Mouse (Mus musculus) common myeloid progenitor, adult 5-6 weeks (primary cell): ENCODE data around the gene Gdf9. TPM values are rescaled to one million over a fixed set of nuclear protein-coding genes. Genes with fewer than 3 reads are reported as not detected.
"Not testable (repeated sequence)": the region's sequence is repeated elsewhere in the genome, so short reads cannot be mapped to it uniquely, and the experiment has no call there.

Experiments
- ATAC-seq: replicated peaks from 2 replicates; pipeline ENCODE4 v1.8.0; 2016; ENCODE audit warnings: low read depth, mild to moderate bottlenecking, moderate TSS enrichment, inconsistent platforms; ENCODE audit not compliant: poor library complexity, severe bottlenecking
- total RNA-seq: library from RNA; stranded (forward); fragments of 200-1000, 187-1606 nt; gene quantifications from 2 replicates; pipeline ENCODE4 v1.2.3, GENCODE M21; 2017

Gdf9 gene
- 1.1 TPM in 1 of 2 replicates, not detected in the other for total RNA-seq

DNA sequence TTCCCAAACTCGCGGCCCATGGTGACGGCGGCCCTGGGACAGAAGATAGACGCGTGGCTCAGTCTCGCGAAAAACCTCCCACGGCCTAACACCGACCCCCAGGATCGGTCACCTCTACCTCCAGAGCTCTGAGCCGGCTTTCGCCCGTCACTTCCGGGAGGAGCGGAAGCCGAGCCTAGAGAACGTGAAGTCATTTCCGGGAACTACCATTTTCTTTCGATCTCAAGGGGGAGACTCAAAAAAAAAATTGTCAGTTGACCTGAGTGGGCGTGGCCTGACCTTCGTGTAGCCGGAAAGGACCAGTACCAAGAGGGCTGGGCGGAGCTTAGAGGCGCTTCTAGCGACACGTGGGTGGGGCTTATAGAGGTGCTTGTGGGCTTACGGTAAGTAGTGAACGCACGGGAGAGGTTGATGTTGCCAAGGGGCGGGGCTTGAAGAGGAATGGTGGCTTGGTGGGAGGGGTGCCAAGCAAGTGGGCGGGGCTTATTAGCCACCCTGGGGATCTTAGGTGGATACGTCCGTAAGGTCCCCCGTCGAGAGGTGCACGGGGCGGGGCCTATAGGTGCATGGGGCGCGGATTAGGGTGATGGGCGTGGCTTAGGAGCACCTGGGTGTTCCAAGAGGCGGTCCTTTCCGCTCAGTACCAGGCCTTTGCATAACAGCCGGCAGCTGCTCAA is at the start of gene Gdf9, which contains the start of gene Uqcrq:
Gene Gdf9, plus strand, starts transcription at position 354 of the 677 bp plus-strand sequence.
Gene Uqcrq, minus strand, starts transcription at position 162 of the 677 bp plus-strand sequence.
- peak; percentile 88 for ATAC-seq

- no peak for ATAC-seq
These were observed 46.9 kb upstream of the Gdf9 start for GRCm38 (mm10) chr11:53383758-53384428.

GRCm38 (mm10) chr11:53393856-53394255 is 37.0 kb upstream of the Gdf9 start:
- ATAC-seq, result no peak

DNA sequence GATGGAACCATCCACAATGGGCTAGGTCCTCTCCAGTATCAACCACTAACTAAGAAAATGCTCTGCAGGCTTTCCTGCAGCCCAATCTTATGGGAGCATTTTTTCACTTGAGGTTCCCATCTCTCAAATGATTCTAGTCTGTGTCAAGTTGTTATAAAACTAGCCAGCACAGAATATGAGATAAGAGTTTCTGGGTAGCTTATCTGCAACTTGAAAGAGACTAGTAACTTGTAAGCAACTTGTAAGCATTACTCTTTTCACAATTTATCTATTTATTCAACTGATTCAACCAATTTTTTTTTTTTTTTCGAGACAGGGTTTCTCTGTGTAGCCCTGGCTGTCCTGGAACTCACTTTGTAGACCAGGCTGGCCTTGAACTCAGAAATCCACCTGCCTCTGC is 27.2 kb upstream of the Gdf9 start:
- no peak for ATAC-seq

GRCm38 (mm10) chr11:53411738-53412137 is 19.1 kb upstream of the Gdf9 start:
- peak; percentile 60; the same call in 1 of the 2 replicates for ATAC-seq

- ATAC-seq, result no peak
These were observed 17.0 kb upstream of the Gdf9 start for GRCm38 (mm10) chr11:53413871-53414270.

DNA sequence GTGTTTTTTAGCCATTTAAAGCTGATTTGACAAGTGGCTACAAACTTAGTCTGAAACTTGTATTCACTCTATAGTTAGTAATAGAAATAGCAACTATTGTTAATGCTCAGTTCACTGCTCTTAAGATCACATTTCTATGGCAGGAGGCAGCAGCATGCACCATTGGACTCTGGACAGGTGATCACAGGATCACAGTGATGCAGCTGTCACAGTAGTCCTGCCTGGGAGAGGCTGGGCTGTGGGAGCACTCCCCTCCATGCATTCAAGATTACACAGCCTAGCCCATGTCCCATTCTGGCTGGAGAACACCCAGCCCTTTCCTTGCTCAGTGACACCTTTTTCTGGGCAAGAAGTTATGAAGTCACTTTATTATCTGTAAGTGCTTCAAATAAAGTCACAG is 12.8 kb upstream of the Gdf9 start:
- ATAC-seq, result no peak

- no peak for ATAC-seq
These were observed 7.8 kb upstream of the Gdf9 start, which contains the start of gene Leap2 for GRCm38 (mm10) chr11:53423036-53423435. Leap2 (minus strand) TSS chr11:53423170.

DNA sequence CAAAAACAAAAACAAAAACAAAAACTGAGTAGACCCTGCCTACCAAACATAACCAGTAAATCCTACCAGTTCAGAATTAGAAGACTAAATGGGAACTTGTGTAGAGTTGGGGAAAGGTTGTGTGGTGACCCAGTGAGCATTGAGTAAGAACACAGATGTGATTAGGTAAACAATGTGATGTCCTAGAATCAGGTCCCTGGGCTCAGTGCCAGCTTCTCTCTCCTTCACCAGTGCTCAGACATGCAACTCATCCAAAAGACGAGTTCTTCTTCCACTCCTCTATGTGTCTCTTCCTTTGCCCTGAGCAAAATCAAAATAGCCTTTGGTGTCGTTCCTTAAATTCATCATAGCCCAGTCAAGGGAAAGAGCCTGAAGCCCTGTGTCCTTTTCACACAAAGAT is 6.0 kb upstream of the Gdf9 start:
- ATAC-seq, result no peak

DNA sequence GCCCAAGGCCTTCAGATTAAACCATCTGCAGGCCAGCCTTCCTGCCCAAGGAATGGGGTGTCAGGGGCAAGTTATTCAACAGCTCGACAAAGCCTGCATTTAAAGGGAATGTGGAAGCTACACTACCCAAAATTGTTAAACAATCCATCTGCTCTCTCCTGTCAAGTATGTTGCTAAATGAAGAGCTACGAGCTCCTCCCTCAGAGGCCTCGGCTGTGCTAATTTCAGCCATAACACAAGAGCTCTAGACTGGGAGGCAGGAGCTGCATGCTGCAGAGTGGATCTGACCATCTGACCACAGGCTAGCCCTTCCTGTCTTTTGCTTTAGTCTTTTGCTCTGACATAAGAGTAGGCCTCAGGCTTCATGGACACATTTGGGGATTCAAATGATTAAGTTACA is 5.6 kb upstream of the Gdf9 start:
- ATAC-seq, result no peak

DNA sequence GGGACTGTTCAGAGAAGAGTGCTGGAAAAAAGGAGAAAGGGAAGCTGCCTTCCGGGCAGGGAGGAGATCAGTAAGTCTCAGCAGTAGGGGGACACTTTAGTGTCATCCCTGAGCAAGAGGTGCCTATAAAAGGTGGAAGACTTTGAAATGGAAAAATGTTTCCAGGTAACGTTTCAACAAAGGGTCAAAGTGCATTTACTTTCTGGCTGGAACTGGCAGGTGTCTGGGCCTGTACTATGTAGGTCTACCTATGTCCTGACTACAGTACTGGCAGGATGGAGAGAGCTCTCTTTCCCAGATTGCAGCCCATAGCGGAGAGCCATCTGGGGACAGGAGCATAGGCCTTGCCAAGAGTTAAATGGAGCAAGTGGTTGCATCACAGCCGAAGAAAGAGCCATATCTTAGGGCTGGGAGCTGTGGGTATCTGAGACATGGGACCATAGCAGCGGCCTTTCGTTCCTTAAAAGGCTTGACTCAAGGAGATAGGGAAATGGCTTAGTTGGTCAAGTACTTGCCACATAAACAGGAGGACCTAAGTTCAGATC is 5.0 kb upstream of the Gdf9 start:
- no peak for ATAC-seq

- not testable (repeated sequence) for ATAC-seq
These were observed 3.9 kb upstream of the Gdf9 start for GRCm38 (mm10) chr11:53426914-53427313.

DNA sequence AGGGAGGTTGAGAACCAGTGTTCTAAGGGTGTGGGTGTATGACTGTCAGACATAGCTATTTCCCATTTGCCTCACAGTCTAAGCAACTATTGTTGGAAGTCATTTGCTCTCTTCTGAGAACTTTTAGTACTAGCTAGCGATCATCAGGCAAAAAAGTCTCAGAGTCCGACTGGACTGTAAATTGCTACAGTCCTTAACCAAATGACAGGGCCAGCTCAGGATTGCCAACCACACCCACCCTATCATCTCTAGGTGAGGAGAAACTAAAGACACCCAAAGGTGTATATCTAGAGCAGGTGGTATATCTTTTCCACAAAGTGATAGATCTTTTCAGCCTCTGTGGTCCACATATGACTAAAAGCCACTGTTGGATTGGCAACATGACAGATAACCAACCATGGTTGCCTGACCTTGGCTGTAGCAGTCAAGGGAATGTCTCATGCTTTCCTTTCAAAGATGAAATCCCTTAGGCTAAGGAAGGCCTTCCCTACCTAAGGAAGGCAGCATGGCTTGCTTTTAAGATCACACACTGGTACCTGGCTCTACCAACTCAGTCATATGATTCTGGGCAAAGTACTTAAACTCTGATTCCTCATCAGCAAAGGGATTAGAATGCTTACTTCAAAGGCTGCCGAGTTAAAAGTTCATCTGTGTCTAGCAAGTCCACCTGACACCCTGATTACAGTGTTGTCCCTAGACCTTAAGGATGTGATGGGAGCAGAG is 2.7 kb upstream of the Gdf9 start:
- ATAC-seq, result no peak

GRCm38 (mm10) chr11:53428716-53429057 is 2.1 kb upstream of the Gdf9 start:
- no peak for ATAC-seq

DNA sequence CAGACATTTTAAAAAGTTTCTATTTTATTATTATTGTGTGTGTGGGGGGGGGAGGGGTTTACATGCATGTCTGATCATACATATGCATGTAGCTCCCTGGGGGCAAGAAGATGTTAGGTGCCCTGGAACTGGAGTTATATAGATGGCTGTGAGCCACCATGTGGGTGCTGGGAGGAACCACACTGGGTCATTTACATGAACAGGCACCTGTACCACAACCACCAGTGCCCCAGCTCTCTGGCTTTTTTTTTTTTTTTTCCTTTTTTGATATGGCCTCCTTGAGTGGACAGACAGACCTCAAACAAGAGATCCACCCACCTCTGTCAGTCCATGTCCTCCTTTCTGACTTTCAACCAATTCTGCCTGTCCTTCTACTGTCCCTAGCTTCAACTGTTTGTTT is 1.6 kb upstream of the Gdf9 start:
- no peak for ATAC-seq

- ATAC-seq, result peak; percentile 22
These were observed 538 bp upstream of the Gdf9 start for GRCm38 (mm10) chr11:53430300-53430669.

DNA sequence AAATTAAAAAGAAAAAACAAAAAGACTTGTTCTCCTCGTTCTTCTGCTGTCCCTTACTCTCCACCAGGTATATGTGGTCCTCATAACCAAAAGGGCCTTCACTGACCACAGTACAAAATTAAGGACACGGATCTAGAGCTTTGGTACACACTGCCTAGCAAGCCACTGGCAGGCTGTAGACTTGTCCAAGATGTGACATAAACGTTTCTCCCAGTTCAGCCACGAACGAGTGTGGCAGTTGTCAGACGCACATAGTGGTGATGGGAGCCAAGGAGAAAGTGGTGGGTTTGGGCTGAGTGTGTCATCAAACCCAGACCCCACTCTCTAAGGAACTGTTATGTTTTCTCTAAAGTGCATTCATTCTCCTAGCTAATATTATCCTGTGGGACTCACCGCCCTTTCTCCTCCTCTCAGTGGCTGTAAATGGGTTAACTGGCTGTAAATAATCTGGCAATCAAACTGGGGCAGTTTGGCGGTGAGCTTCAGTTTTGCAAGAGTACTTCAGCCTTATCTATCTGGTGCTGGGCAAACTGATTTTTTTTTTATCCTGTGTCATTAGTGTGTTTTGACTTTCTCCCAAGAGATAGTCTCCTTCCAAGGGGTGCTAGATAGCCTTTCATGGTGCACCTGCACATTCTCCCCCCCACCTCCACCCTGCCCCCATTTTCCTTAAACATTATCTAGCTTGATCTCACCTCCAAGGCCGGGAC is 679 bp downstream of the Gdf9 start:
- ATAC-seq, result 0 out of 2 replicates have a peak, but pooled peaks have one; percentile 2

GRCm38 (mm10) chr11:53433057-53433456 is 2.2 kb downstream of the Gdf9 start:
- no peak for ATAC-seq

DNA sequence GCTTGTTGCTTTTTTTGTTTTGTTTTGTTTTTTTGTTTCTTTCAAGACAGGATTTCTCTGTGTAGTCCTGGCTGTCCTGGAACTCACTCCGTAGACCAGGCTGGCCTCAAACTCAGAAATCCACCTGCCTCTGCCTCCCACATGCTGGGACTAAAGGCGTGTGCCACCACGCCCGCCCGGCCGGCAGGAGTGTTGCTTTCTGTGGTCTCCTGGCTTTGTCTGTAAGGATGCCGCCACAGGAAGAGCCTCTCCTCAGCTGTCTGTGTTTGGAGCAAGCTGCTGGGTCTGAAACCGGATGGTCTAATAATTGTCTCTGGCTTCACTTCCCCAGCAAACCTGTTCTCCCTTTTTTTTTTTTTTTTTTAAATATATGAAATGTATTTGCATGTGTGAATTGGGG is 4.7 kb downstream of the Gdf9 start:
- no peak for ATAC-seq

DNA sequence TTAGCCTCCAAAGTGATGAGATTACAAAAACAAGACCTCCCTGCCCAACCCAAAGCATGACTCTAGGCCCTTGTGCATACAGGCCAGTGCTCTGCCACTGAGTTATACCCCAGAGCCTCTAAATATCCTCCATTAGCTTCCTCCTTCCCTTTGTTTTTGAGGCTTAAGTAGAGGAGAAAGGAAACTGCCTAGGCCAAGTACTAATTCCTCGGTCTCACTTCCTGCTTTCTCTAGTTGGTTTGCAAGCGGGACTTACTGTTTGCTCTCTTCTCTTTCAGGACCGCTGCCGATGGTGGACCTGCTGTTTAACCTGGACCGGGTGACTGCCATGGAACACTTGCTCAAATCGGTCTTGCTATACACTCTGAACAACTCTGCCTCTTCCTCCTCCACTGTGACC is 5.5 kb downstream of the Gdf9 start:
- ATAC-seq, result no peak
